Mouse (Mus musculus) cerebellum, adult 9-11 months (tissue): ENCODE measurements around the gene Ndel1.

ENCODE experiments used
- DNase-seq: peaks from one replicate; pipeline ENCODE4 v3.0.0; 2022

Ndel1 gene

DNA sequence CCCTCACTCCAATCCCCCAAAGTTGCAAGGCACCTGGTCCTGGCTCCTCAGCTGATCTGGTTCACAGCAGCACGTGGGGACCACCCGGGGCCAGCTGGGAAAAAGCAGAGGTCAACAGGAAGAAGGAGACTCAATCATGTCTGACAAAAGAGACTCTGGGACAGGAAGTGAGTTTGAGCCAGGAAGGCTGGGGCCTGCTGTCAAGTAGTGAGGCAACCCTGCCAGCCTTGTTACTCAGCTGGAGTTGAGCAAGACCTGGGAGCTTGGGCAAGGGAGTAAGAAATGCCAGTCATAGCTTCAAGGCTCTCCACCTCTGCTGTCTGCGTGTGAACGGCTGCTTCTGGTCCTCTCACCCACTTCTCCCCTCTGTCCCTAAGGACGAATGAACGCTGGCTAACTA is at the start of gene Ndel1:
Gene Ndel1 (minus strand): TSS at position 111 of the 400 bp plus-strand sequence.
- no peak for DNase-seq

DNA sequence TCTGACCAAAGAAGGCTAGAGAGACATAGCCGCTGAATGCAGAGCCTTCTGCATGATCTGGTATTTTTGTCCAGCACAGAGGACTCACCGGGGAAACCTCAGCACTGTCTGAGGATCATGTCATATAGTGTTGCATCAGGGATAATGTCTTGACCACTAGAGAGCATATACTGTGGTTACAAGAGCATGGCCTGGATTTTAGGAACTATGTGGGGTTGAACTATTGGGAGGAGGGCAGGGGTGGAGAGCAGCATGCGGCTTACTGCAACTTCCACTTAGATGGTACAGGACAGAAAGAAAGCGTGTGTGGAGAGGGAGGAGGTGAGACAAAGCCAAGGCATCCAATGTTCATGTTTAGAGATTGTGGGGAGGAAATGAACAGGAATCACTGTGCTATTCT is 42.9 kb upstream of the Ndel1 start:
- no peak for DNase-seq

DNA sequence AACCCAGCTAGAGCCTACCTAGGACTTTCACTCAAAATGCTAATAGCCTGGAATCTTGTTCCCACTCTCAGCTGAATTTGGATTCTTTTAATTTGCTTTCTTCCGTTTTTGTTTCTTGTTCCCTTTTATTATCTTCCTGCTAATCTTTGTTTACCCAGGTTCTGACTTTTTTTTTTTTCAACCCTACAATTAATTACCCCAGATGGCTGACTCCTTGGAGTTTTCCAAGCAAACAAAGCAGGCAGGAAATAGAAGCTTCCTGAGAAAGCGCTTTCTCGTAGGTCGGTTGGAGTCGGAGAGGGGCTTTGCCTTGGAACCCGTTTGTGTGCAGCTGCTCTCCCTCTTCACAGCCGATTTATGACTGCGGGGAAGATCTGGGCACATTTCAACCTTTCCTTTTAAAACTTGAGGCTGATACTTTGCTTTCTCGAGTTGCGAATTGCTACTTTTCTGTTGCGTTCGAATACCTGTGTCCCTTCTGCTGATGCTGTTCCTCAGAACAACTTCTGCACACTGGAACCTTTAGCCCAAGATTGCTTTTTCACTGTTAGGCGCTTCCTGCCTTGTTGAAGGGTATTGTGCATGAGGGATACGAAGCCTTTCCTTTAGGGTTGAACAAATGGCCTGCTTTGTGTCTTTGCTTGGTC is 40.0 kb upstream of the Ndel1 start:
- no peak for DNase-seq

DNA sequence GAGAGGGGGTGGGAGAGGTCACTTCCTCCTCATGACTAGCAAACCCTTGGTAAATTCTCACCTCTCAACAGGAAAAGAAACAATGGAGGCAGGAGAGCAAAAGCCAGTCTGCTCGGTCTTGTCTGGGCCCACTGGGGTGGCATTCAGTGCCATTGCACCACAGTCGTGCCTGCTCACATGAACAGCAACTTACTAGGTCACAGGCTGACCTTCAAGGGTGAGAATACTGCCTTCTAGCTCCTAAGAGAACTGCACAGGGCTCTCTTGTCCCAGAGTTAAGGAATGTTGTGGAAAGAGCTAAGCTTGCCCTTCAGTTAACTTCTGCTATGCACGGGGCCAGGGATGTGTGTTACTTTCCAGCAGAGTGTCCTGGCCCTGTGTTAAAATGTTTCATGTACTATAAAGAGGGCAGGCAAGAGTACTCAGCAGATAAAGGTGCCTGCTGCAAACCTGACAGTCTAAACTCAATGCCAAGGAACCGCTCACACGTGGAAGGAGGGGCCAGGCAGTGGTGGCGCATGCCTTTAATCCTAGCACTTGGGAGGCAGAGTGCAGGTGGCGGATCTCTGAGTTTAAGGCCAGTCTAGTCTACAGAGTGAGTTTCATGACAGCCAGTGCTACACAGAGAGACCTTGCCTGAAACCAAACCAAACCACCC is 37.3 kb upstream of the Ndel1 start:
- no peak for DNase-seq

DNA sequence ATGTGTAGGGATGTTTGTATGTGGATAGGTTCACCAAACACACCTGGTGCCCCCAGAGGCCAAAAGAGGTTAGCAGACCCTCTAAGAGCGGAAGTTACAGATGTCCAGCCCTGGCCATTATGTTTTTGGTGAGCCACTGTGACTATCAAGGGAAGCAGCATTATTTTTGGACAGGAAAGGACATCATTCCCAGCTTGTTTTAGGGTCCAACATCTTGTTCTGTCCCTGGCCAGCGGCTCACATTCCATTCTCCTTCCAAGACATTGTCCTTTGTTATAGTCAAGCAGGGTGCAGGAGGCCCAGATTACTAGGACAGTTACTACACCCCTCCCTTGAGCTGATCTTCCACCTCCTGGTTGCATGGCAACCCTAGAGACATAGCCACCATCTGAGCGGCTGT is 35.6 kb upstream of the Ndel1 start:
- no peak for DNase-seq

DNA sequence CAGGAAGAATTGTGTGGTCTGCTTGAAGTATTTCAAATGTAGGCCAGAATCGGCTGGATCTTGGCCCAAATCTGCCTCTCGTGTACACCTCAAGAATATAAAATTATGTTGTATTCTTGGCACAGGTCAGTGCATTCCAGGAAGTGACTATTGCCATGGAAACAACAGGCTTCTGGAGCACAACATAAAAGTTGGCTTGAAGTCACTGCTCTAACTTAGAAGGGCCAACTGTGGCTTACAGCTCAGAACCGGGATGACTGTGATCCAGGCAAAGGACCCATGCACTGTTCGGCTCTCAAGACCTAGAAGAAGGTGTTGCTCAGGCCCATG is 34.8 kb upstream of the Ndel1 start:
- no peak for DNase-seq

DNA sequence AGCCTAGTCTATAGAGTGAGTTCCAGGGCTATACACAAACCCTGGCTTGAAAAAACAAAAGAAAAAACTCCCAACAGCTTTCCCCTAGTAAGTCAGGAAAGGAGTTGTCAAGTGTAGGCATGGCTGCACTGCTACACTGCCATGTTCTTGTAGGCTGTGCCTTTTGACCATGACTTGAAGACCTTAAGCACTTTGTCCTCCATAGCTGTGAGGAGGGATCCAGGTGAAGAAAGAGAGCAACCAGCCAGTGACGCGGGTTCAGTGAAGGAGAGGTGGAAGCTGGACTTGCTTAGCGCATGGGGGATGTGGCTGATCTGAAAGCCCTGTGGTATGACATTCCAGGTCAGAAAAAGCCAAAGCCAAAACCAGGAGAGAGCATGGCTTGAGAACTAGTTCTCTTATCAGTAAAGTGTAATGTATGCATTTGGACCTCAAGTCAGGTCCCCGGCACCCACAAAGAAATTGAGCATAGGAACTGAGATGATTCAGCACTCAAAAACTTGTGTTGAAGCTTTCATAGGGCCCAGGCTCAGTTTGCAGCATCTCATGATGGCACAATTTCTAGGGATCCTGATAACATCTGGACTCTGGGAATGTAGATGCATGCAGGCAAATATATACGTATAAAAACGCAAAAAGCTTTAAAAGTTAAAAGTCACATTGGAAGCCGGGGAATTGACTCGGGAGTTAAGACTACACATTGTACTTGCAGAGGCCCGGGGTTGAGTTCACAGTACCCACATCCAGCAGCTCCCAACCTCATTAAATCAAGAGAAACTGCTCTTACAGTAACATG is 34.2 kb upstream of the Ndel1 start:
- DNase-seq = no peak

DNA sequence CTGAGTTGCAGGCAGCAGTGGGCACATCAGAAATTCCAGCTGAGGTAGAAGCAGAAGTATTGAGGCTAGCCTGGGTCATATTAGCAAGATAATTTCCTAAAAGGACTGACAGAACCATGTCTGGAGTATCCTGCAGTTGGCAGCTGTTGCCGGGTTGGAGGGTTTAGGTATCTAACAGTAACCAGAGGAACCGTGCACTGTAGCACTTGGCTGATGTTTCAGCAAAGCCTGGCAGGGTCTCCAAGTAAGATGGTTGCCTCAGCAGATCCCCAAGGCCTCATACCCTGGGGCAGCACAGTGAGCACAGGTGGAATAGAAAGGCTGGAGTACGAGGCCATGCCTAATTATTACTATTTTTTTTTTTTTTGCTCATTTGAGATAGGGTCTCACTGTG is 33.5 kb upstream of the Ndel1 start:
- no peak for DNase-seq

DNA sequence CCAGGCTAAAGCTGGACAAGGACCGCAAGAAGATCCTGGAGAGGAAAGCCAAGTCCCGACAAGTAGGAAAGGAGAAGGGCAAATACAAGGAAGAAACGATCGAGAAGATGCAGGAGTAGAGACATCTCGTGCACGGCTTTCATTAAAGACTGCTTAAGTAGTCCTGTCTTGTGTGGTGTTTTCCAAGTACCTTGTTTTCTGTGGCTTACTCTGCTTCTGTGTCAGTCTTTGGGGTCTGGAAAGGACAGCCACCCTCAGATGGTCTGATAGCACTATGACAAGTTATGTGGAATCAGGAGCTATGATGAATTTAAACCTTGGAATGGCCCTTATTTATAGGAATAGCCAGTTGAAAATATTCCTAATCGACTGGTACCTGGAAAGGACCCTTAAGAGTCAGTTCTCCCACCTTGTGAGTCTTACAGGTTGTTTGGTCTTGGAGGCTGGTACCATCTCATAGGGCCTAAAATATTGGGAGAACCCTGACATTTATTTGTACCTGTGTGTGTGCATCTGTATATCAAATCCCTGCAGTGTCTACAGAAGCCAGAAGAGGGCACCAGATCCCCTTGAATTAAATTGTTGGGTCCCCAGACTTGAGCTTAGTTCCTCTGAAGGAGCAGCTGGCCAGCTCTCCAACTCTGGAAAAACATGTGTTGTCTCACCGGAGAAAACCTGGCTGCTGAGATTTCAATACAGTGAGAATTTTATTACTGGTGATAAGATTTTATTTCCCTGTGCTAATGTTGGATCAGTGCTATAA is 32.9 kb upstream of the Ndel1 start:
- peak; percentile 65 for DNase-seq

DNA sequence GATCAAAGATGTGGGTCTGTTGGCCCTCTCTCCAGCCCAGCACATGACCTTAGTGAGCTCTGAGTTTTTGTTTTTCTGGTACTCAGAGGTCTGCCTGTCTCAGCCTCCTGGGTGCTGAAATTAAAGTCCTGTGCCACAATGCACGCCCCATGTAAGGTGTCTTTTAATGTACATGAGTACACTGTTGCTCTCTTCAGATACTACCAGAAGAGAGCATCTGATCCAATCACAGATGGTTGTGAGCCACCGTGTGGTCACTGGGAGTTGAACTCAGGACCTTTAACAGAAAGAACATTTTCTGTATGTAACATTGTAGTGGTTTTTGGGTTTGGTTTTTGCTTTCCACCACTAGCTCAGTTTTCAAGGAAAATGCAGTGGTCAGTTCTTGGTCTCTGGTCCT is 32.1 kb upstream of the Ndel1 start:
- DNase-seq = no peak

DNA sequence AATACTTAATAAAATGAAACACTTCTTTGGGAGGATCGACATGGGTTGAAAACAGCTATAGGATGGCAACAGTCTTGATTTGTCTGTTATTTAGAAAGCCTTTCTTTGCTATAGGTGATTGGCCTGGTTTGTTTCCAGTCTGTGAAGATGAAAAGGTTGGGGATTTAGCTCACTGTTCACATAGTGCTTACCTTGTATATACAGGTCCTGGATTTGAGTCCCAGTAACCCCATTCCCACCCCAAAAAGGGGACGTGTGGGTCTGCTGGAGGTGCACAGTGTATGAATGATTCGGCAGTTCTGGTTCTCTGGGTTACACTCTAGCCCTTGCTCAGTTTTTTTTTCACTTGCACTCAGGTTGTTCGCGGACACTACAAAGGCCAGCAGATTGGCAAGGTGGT is 31.2 kb upstream of the Ndel1 start:
- DNase-seq = no peak

DNA sequence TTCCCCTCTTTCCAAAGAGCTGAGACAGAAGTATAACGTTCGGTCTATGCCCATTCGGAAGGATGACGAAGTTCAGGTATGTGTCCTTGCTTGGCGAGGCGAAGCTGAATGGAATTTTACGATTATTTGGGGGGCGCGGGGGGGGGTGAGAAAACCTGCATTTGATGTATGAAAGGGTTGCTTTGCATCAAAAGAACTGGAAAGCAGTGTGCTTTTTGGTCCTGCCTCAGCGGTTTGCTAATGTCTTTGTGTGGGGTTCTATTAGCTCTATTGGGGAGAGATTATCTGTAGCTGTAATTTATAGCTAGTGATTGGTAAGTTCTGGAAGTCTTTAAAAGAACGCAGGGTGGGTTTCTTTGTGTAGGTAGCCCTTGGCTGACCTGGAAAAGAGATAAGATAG is 30.7 kb upstream of the Ndel1 start:
- no peak for DNase-seq

DNA sequence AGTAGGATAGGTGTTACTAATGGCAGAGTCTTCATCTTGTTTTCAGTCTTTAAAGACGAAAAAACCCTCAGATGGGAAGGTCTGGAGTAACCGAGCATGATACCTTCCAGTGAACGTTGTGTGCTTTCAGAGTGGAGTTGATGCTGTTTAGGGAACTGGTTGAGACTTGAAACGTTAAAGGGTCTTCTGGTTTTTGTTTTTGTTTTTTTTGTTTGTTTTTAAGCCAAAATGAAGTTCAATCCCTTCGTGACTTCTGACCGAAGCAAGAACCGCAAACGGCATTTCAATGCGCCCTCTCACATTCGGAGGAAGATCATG is 30.3 kb upstream of the Ndel1 start:
- no peak for DNase-seq

DNA sequence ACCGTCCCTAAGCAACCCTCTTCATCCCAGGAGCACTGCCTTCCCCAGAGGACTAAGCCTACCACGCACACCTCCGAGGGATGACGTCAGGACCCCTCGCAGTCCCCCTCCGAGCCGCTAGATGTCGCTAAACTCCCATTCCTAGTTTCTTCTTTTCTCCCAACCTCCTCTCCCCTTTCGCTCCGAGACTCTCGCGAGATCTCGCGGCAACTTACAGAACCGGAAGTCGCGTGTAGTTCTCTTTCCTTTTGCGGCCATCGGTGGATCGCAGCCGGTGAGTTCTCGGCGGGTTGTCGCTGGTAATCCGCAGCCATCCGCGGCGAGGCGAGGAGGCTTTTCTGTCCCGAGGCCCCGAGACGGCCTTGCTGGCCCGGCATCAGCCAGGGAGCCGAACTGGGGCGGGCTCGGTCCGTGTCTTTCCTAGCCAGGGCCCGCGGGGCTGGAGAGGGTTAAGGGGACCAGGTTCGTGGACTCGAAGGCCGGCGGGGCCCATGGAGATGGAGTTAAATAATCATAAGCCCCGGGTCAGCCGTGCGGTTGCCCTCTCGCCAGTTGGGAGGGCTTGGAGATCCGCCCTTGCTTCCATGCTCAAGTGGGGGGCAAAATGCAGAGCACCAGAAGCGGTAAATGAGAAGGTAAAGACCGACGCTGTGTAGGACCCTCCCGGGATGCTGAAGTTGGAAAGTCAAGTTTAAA is 29.8 kb upstream of the Ndel1 start, which contains the start of gene Rpl26:
Gene Rpl26 (plus strand): TSS at position 233 of the 696 bp plus-strand sequence.
- peak; percentile 98 for DNase-seq

DNA sequence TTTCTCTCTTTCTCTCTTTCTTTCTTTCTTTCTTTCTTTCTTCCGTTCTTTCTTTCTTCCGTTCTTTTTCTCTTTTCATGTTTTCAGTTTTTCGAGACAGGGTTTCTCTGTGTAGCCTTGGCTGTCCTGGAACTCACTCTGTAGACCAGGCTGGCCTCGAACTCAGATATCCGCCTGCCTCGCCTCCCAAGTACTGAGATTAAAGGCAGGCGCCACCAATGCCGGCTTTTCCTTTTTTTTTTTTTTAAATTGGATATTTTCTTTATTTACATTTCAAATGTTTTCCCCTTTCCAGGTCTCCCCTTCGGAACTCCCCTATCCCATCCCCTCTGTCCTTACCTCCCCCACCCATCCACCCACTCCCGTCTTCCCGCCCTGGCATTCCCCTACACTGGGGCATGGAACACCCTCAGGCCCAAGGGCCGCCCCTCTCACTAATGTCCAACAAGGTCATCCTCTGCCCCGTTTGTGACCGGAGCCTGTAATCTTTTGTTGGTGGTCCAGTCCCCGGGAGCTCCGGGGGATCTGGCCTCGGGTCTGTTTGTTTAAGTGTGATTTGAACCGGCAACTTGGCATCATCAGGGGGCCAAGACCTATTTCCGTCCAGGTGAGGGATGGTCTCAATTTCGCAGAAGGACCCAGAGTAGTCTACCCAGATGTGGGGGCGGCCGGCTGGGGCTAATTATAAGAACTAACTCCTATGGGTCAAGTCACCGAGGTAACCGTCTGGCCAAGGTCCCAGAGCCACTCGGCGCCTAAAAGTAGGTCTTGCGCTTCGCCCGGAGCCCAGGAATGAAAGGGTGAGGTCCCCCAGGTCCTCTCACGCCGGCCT is 29.1 kb upstream of the Ndel1 start:
- DNase-seq = no peak

DNA sequence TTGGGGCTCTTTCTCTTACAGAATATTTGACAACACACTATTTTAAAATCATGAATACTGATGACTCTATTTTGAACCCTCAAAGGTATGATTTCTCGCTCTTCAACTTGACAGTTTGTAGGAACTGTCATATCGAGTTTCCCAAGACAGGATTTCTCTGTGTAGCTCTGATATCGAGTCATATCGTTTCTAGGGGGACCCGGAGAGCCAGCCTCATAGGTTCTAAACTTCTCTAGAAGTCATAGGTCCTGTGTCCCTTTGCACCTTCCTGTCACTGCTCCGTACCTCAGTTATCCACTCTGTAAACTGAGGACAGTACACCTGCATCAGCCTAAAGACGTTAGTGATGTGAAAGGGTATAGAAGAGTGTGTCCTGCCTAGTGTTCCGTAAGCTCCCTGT is 28.2 kb upstream of the Ndel1 start:
- DNase-seq = no peak

DNA sequence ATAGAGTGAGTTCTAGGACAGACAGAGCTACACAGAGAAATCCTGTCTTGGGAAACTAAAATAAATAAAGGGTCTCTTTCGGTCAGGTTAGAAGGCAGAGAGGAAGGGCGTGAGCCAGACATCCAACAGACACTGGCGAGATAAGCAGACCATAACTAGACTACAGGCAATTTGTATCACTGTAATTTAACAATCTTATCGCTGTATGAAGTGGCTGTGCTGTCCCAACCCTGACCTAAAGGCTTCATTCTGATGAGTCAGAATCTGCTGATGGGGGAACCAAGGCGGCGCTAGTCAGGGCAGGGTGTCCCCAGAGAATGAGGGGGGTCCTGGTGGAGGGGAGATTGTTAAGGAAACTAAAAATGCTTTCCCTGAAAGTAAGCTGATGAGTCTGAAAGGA is 27.1 kb upstream of the Ndel1 start:
- DNase-seq = no peak

DNA sequence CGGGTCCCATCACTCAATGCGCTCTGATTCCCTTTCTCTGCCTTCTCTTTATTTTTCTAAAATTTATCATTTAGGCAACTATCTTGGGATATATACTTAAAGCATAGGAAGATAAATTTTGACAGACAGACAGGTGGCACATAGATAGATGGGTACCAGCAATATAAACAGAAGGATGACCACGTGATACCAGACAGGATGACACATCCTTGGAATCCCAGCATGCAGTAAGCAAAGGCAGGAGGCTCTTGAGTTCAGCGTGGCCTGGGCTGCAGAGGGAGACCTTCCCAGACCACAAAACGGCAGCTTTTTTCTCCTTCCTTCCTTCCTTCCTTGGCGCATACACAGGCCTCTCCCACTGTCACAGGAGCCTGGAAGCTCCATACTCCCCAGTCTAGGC is 26.2 kb upstream of the Ndel1 start:
- DNase-seq = no peak

DNA sequence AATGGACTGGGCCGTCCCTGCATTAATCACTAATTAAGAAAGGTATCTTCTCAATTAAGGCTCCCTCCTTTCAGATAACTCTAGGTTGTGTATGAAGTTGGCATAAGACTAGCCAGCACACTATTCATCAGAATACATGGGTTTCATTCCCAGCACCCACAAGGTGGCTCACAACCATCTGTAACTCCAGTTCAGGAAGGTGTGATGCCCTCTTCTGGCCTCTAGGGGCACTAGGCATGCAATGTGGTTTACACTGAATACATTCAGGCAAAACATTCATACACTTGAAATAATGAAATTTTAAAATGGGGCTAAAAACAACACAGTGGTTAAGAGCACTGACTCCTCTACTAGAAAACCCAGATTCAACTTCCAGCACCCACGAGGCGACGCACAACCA is 25.5 kb upstream of the Ndel1 start:
- peak; percentile 30 for DNase-seq

DNA sequence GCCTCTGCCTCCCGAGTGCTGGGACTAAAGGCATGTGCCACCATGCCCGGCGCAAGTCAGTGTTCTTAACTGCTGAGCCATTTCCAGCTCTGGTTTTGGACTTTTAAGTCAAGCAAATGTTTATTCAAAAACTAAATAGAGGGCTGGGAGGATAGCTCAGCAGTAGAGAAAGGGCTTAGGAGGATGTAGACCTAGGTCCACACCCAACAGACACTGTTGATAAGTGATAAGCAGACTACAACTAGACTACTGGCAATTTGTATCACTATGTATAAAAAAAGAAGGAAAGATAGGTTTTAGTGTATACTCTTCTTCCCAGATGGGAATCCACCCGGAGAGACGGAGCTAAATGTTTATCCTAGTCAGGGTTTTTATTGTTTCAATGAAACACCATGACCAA is 24.6 kb upstream of the Ndel1 start:
- DNase-seq = no peak

DNA sequence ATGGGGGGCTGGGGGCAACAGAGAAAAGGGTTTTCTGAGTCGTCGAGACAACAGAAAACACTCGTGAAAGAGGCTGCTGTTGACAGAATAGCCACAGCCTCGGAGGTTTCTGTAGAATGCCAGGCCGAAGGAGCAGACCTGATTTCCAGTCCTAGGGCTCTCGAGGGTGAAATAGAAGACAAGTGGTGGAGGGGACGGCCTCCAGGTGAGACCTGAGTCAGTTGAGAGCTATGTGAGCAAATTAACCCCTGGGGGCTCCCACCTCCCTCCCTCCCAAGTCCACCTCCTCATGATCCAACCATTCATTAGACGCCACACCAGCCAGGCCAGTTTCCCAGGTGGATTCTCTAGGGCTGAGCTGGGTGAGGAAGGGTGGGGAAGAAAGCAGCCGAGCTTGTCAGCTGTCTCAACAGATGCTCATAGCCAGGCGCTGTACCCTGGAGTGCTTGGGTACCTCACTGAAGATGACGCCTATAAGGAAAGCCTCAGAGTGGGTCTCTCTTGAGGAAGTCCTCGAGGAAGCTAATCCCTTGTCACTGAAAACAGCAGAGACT is 22.3 kb upstream of the Ndel1 start:
- no peak for DNase-seq
